18 mouse cellular contexts compared by ENCODE assay signal in the genomic region with DNA sequence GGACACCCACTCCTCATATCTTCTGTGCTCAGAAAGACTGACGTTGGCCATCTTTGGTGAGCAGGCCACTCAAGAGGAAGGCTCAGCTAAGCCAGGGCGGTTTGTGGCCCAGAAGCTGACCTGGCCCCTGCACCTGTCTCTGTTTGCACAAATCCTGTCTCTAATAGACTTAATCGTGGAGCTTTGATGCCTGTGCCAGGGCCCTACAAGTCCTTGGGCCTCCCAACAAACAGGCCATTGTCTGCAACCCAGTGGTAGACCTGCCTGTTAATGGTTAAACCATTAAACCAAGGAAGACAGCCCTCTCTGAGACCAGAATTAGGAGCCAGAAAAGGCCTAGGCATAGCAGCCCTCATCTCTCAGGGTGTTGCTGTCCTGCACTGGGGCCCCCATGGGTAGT. TPM values are rescaled to one million over a fixed set of nuclear protein-coding genes. Genes with fewer than 3 reads are reported as not detected.
DNase-seq lines count a peak whose midpoint lies in the region; ATAC-seq lines count a peak whose summit lies in the region.
"Had no signal": no experiment of that assay in that cellular context is flagged by ENCODE, and none has a peak within 500 bp of the region (broad histone marks: within the 10 kb centered on the region; RNA-seq: fewer than 3 reads in every experiment).

No protein-coding gene starts in this region.

- H3K27me3 ChIP-seq in lung, embryonic 15.5 days = no peaks in the 10 kb centered on the region
- H3K27me3 ChIP-seq in intestine, embryonic 16.5 days (replicated peaks; ENCODE audit: control insufficient read depth, insufficient read depth, low read length) = no peaks in the 10 kb centered on the region
- H3K27me3 ChIP-seq in stomach, embryonic 15.5 days (replicated peaks) = no peaks in the 10 kb centered on the region
- H3K27me3 ChIP-seq in midbrain, embryonic 16.5 days (ENCODE audit: control insufficient read depth, insufficient read depth, low read depth, low read length) = no peaks in the 10 kb centered on the region
- H3K27me3 ChIP-seq: Patski had no signal

- WGBS in lung, embryonic 15.5 days = 34% methylated on average over 3 of the region's 3 CpGs
- WGBS in intestine, embryonic 16.5 days = 49% methylated on average over 3 of the region's 3 CpGs
- WGBS in stomach, embryonic 15.5 days = 62% methylated on average over 3 of the region's 3 CpGs
- 40% methylated on average over 3 of the region's 3 CpGs for WGBS in midbrain, embryonic 16.5 days

- peak overlapping the region; percentile 45 for H3K27ac ChIP-seq in lung, embryonic 15.5 days
- peak overlapping the region; percentile 62 for H3K27ac ChIP-seq in intestine, embryonic 16.5 days (ENCODE audit: low read length)
- peak overlapping the region; percentile 55; the same call in 1 of the 2 replicates for H3K27ac ChIP-seq in stomach, embryonic 15.5 days
- H3K27ac ChIP-seq in midbrain, embryonic 16.5 days (ENCODE audit: low read length) = no peak overlapping the region
- H3K27ac ChIP-seq: embryonic facial prominence, embryonic 12.5 days; gastrocnemius, adult 2 months; hindbrain, embryonic 10.5 days had no signal

- no peak overlapping the region for H3K9ac ChIP-seq in lung, embryonic 15.5 days
- H3K9ac ChIP-seq in intestine, embryonic 16.5 days (ENCODE audit: low read depth, low read length) = no peak overlapping the region
- H3K9ac ChIP-seq in stomach, embryonic 15.5 days = no peak overlapping the region
- H3K9ac ChIP-seq in midbrain, embryonic 16.5 days (ENCODE audit: low read depth, low read length) = no peak overlapping the region
- H3K9ac ChIP-seq: embryonic facial prominence, embryonic 12.5 days; heart, embryonic 12.5 days had no signal

- no peak for DNase-seq in lung, postnatal 25 days (ENCODE audit: low spot score)
- DNase-seq in urinary bladder, postnatal 14 days (ENCODE audit: low spot score) = no peak
- DNase-seq: adrenal gland, postnatal 14 days; cerebellum, adult 11-12 months; cerebellum, adult 9-10 months; cerebellum, postnatal 25 days; gastrocnemius, adult 2 months; gastrocnemius, postnatal 25 days had no signal

- no peaks in the 10 kb centered on the region for H3K9me3 ChIP-seq in lung, embryonic 15.5 days
- no peaks in the 10 kb centered on the region for H3K9me3 ChIP-seq in intestine, embryonic 16.5 days (ENCODE audit: control insufficient read depth, low read length)
- H3K9me3 ChIP-seq in stomach, embryonic 15.5 days = no peaks in the 10 kb centered on the region
- no peaks in the 10 kb centered on the region for H3K9me3 ChIP-seq in midbrain, embryonic 16.5 days (replicated peaks; ENCODE audit: control insufficient read depth, low read length, poor library complexity, severe bottlenecking)
- H3K9me3 ChIP-seq: embryonic facial prominence, embryonic 12.5 days; heart, embryonic 12.5 days had no signal

- no peaks in the 10 kb centered on the region for H3K36me3 ChIP-seq in lung, embryonic 15.5 days
- H3K36me3 ChIP-seq in intestine, embryonic 16.5 days (ENCODE audit: control insufficient read depth, insufficient read depth, low read length) = no peaks in the 10 kb centered on the region
- H3K36me3 ChIP-seq in stomach, embryonic 15.5 days = no peaks in the 10 kb centered on the region
- H3K36me3 ChIP-seq in midbrain, embryonic 16.5 days (ENCODE audit: control insufficient read depth, insufficient read depth, low read length) = no peaks in the 10 kb centered on the region
- H3K36me3 ChIP-seq: embryonic facial prominence, embryonic 12.5 days; heart, embryonic 12.5 days; hindbrain, embryonic 10.5 days had no signal

- peaks cover 3% of the 10 kb centered on the region; the same call in 1 of the 2 replicates for H3K4me1 ChIP-seq in lung, embryonic 15.5 days
- H3K4me1 ChIP-seq in intestine, embryonic 16.5 days (ENCODE audit: control insufficient read depth, insufficient read depth, low read length) = peaks cover 6% of the 10 kb centered on the region; the same call in 1 of the 2 replicates
- H3K4me1 ChIP-seq in stomach, embryonic 15.5 days = 0 out of 2 replicates have a peak, but pooled peaks cover 4% of the 10 kb centered on the region
- H3K4me1 ChIP-seq in midbrain, embryonic 16.5 days (ENCODE audit: control insufficient read depth, insufficient read depth, low read length) = no peaks in the 10 kb centered on the region
- H3K4me1 ChIP-seq: embryonic facial prominence, embryonic 12.5 days; hindbrain, embryonic 10.5 days had no signal

- no peak overlapping the region for H3K4me2 ChIP-seq in lung, embryonic 15.5 days
- no peak overlapping the region for H3K4me2 ChIP-seq in intestine, embryonic 16.5 days (ENCODE audit: low read depth, low read length)
- no peak overlapping the region for H3K4me2 ChIP-seq in stomach, embryonic 15.5 days
- H3K4me2 ChIP-seq in midbrain, embryonic 16.5 days (ENCODE audit: low read length) = no peak overlapping the region
- H3K4me2 ChIP-seq: embryonic facial prominence, embryonic 12.5 days; heart, embryonic 12.5 days had no signal

- no peak overlapping the region for H3K4me3 ChIP-seq in lung, embryonic 15.5 days
- no peak overlapping the region for H3K4me3 ChIP-seq in intestine, embryonic 16.5 days (ENCODE audit: low read length)
- no peak overlapping the region for H3K4me3 ChIP-seq in stomach, embryonic 15.5 days (replicated peaks)
- H3K4me3 ChIP-seq in midbrain, embryonic 16.5 days (ENCODE audit: low read depth, low read length) = no peak overlapping the region
- H3K4me3 ChIP-seq: embryonic facial prominence, embryonic 12.5 days; gastrocnemius, adult 2 months; heart, embryonic 12.5 days; hindbrain, embryonic 10.5 days had no signal

- ATAC-seq in lung, embryonic 15.5 days (ENCODE audit: borderline replicate concordance, extremely low read depth, low FRiP score, low TSS enrichment) = peak; percentile 13; the same call in 1 of the 2 replicates
- ATAC-seq in intestine, embryonic 16.5 days = peak; percentile 89
- ATAC-seq in stomach, embryonic 15.5 days (ENCODE audit: insufficient read depth, low FRiP score, low read depth) = peak; percentile 73
- ATAC-seq in midbrain, embryonic 16.5 days = no peak
- ATAC-seq: activated CD4-positive, CD25-positive, alpha-beta regulatory T cell, adult 4 months; forebrain, embryonic 16.5 days; Patski had no signal

RNA-seq across cellular contexts. Expression of a gene that starts 1.5 kb away (rescaled TPM):
- polyA plus RNA-seq in lung, embryonic 15.5 days (2015; fragmentation: Nextera tagmentation; extraction: Ambion mirVana) = 0.93 and 2.6 TPM in 2 replicates
- polyA plus RNA-seq in intestine, embryonic 16.5 days (2015; fragmentation: Nextera tagmentation; extraction: Ambion mirVana) = 2.1 and 3.3 TPM in 2 replicates
- polyA plus RNA-seq in stomach, embryonic 15.5 days (2015; fragmentation: Nextera tagmentation; extraction: Ambion mirVana) = 3.4 and 5.7 TPM in 2 replicates
- polyA plus RNA-seq in midbrain, embryonic 16.5 days (2015; fragmentation: Nextera tagmentation; extraction: Ambion mirVana) = 17.8 and 28.7 TPM in 2 replicates
- polyA plus RNA-seq: activated CD4-positive, CD25-positive, alpha-beta regulatory T cell, adult 4 months; Patski had no signal

RNA-seq across cellular contexts. Expression of a gene that starts 36.6 kb away (rescaled TPM):
- 3.4 and 3.5 TPM in 2 replicates for polyA plus RNA-seq in lung, embryonic 15.5 days (2015; fragmentation: Nextera tagmentation; extraction: Ambion mirVana)
- 11.4 and 12.7 TPM in 2 replicates for polyA plus RNA-seq in intestine, embryonic 16.5 days (2015; fragmentation: Nextera tagmentation; extraction: Ambion mirVana)
- polyA plus RNA-seq in stomach, embryonic 15.5 days (2015; fragmentation: Nextera tagmentation; extraction: Ambion mirVana) = 5.5 and 6.1 TPM in 2 replicates
- 0.39 and 0.55 TPM in 2 replicates for polyA plus RNA-seq in midbrain, embryonic 16.5 days (2015; fragmentation: Nextera tagmentation; extraction: Ambion mirVana)
